Mouse (Mus musculus): ENCODE measurements around the gene Sspn. TPM values are rescaled to one million over a fixed set of nuclear protein-coding genes. Genes with fewer than 3 reads are reported as not detected.

Gene Sspn
- 0.87 to 1.2 TPM (median 0.90 TPM) in 4 replicates for total RNA-seq (2023; ENCODE audit: inconsistent age)

DNA sequence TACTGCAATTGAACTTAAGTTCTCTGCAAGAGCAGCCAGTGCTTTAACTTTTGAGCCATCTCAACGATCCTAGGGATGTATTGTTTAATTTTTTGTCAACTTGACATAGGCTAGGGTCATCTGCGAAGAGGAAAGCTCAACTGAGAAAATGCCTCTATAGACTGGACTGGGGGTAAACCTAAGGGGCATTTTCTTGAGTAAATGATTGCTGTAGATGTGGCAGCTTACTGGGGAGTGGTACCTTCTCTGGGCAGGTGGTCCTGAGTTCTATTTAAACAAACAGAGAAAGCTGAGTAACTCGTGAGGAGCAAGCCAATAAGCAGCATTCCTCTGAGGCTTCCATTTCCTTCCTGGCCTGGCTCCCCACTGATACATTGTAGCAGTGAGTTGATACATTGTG lies at the start of gene Sspn:
Gene Sspn, plus strand, starts transcription at position 301 of the 400 bp plus-strand sequence.

Other genes starting within 250 kb of the Sspn start
- gene Rassf8, start 184.9 kb upstream of the Sspn start, total RNA-seq (2023; ENCODE audit: inconsistent age), result 0.48 to 1.4 TPM (median 0.69 TPM) in 4 replicates
- 23.6 to 31.8 TPM (median 29.2 TPM) in 4 replicates for gene Bhlhe41, start 66.1 kb upstream of the Sspn start, total RNA-seq (2023; ENCODE audit: inconsistent age)

Data from B cell, adult (primary cell).